Mouse (Mus musculus): Measurements from ENCODE around the gene Fbxo42. TPM values are rescaled to one million over a fixed set of nuclear protein-coding genes. Genes with fewer than 3 reads are reported as not detected.

Gene Fbxo42
- polyA plus RNA-seq, 1 experiment from 2014 or later = 29.6 TPM

DNA sequence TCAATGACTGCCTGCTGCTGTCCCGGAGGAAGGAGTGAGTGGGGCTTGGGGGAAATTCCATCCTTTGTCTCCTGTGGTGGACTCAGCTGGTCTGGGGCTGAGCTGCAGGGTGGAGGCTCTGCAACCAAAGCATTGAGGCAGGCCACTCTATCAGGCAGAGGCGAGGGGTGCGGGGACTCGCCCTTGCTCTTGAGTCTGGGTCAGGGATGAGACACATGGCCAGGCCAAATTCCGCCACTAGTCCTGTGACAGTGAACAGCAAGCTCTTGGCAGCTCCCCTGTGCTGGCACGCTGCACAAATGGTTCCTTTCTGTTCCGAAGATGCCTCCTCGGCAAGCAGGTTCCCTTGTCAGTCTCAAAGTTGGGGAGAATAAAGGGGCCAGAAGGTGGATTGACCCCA, 103.4 kb downstream of the Fbxo42 start:
- Histone ChIP-seq H3K36me3 (replicated peaks) (no peaks in the 10 kb centered on the region), H3K27me3 (ENCODE audit: poor library complexity, severe bottlenecking) (peaks cover 64% of the 10 kb centered on the region), H3K4me1 (peaks cover 40% of the 10 kb centered on the region), H3K27ac (peak overlapping the region; percentile 35; the same call in 1 of the 2 replicates), H3K9me3 (no peaks in the 10 kb centered on the region), H3K4me3 (no peak overlapping the region)
- 83% methylated on average over 8 of the region's 8 CpGs for WGBS
- no peak for DNase-seq (ENCODE audit: extremely low spot score, low spot score)

- peaks cover 48% of the 10 kb centered on the region for H3K27me3 ChIP-seq (ENCODE audit: poor library complexity, severe bottlenecking)
- WGBS = 72% methylated on average over 2 of the region's 2 CpGs
- peaks cover 24% of the 10 kb centered on the region for H3K4me1 ChIP-seq
- no peak overlapping the region for H3K4me3 ChIP-seq
- no peak for DNase-seq (ENCODE audit: extremely low spot score, low spot score)
- no peak overlapping the region for H3K27ac ChIP-seq
- H3K36me3 ChIP-seq (replicated peaks) = no peaks in the 10 kb centered on the region
- peaks cover 2% of the 10 kb centered on the region; the same call in 1 of the 2 replicates for H3K9me3 ChIP-seq
These were observed 104.9 kb downstream of the Fbxo42 start for GRCm38 (mm10) chr4:141252641-141253040.

Other genes starting within 250 kb of the Fbxo42 start
- 0.30 and 0.66 TPM in 2 replicates for gene Padi2, start 241.6 kb upstream of the Fbxo42 start, polyA plus RNA-seq (2016; fragmentation: Nextera tagmentation; extraction: Ambion mirVana)
- 411 and 415 TPM in 2 replicates for gene Sdhb, start 186.7 kb upstream of the Fbxo42 start, polyA plus RNA-seq (2016; fragmentation: Nextera tagmentation; extraction: Ambion mirVana)
- 39.9 and 40.6 TPM in 2 replicates for gene Atp13a2, start 161.0 kb upstream of the Fbxo42 start, polyA plus RNA-seq (2016; fragmentation: Nextera tagmentation; extraction: Ambion mirVana)
- gene Mfap2, start 137.5 kb upstream of the Fbxo42 start, polyA plus RNA-seq (2016; fragmentation: Nextera tagmentation; extraction: Ambion mirVana) = 265 TPM in 2 replicates
- 10.0 and 10.9 TPM in 2 replicates for gene Crocc, start 87.4 kb upstream of the Fbxo42 start, polyA plus RNA-seq (2016; fragmentation: Nextera tagmentation; extraction: Ambion mirVana)
- 54.1 and 54.7 TPM in 2 replicates for gene Necap2, start 69.6 kb upstream of the Fbxo42 start, polyA plus RNA-seq (2016; fragmentation: Nextera tagmentation; extraction: Ambion mirVana)
- gene Spata21, start 59.6 kb upstream of the Fbxo42 start, polyA plus RNA-seq (2016; fragmentation: Nextera tagmentation; extraction: Ambion mirVana) = 0.15 and 0.17 TPM in 2 replicates
- 38.2 and 45.2 TPM in 2 replicates for gene Szrd1, start 8.1 kb upstream of the Fbxo42 start, polyA plus RNA-seq (2016; fragmentation: Nextera tagmentation; extraction: Ambion mirVana)
- 7.3 and 7.8 TPM in 2 replicates for gene Rsg1, start 66.0 kb downstream of the Fbxo42 start, polyA plus RNA-seq (2016; fragmentation: Nextera tagmentation; extraction: Ambion mirVana)
- gene Arhgef19, start 91.6 kb downstream of the Fbxo42 start, polyA plus RNA-seq (2016; fragmentation: Nextera tagmentation; extraction: Ambion mirVana) = 1.3 and 2.2 TPM in 2 replicates
- 3.3 and 3.7 TPM in 2 replicates for gene Epha2, start 153.3 kb downstream of the Fbxo42 start, polyA plus RNA-seq (2016; fragmentation: Nextera tagmentation; extraction: Ambion mirVana)
- 0.55 and 0.63 TPM in 2 replicates for gene Fam131c, start 220.3 kb downstream of the Fbxo42 start, polyA plus RNA-seq (2016; fragmentation: Nextera tagmentation; extraction: Ambion mirVana)

Measured in forebrain, embryonic 10.5 days (tissue).